Mouse (Mus musculus): ENCODE results near the gene Wnt5b. TPM values are rescaled to one million over a fixed set of nuclear protein-coding genes. Genes with fewer than 3 reads are reported as not detected.

The Wnt5b gene
- polyA plus RNA-seq, 1 experiment from 2014 or later, result 7.4 TPM

GRCm38 (mm10) chr6:119416643-119417042, 127.5 kb downstream of the Wnt5b start:
- DNase-seq (ENCODE audit: low spot score), result no peak
- Histone ChIP-seq H3K4me3 (ENCODE audit: low read depth, low read length) (no peak overlapping the region), H3K4me1 (replicated peaks; ENCODE audit: control insufficient read depth, insufficient read depth, low read length) (no peaks in the 10 kb centered on the region; the same call in 1 of the 2 replicates), H3K36me3 (ENCODE audit: control insufficient read depth, insufficient read depth, low read length) (no peaks in the 10 kb centered on the region), H3K27ac (ENCODE audit: low read depth) (no peak overlapping the region), H3K9me3 (ENCODE audit: control insufficient read depth, low read length) (no peaks in the 10 kb centered on the region), H3K9ac (ENCODE audit: low read length) (no peak overlapping the region), H3K4me2 (ENCODE audit: low read length) (no peak overlapping the region), H3K27me3 (replicated peaks; ENCODE audit: control insufficient read depth, insufficient read depth, low read length) (no peaks in the 10 kb centered on the region)
- 68% methylated on average over 6 of the region's 6 CpGs for WGBS
- ATAC-seq (replicated peaks; ENCODE audit: low FRiP score, low TSS enrichment, low read depth), result no peak

- H3K4me3 ChIP-seq (ENCODE audit: low read depth, low read length), result no peak overlapping the region
- DNase-seq (ENCODE audit: low spot score) (no peak), ATAC-seq (replicated peaks; ENCODE audit: low FRiP score, low TSS enrichment, low read depth) (no peak)
- H3K9me3 ChIP-seq (ENCODE audit: control insufficient read depth, low read length), result no peaks in the 10 kb centered on the region
- H3K27me3 ChIP-seq (replicated peaks; ENCODE audit: control insufficient read depth, insufficient read depth, low read length), result no peaks in the 10 kb centered on the region
- H3K27ac ChIP-seq (ENCODE audit: low read depth), result no peak overlapping the region
- H3K4me1 ChIP-seq (replicated peaks; ENCODE audit: control insufficient read depth, insufficient read depth, low read length), result no peaks in the 10 kb centered on the region; the same call in 1 of the 2 replicates
- 74% methylated on average over 15 of the region's 15 CpGs for WGBS
- no peaks in the 10 kb centered on the region for H3K36me3 ChIP-seq (ENCODE audit: control insufficient read depth, insufficient read depth, low read length)
- no peak overlapping the region for H3K9ac ChIP-seq (ENCODE audit: low read length)
- no peak overlapping the region for H3K4me2 ChIP-seq (ENCODE audit: low read length)
Observed at GRCm38 (mm10) chr6:119414262-119415043, 129.7 kb downstream of the Wnt5b start.

GRCm38 (mm10) chr6:119412588-119412987, 131.6 kb downstream of the Wnt5b start:
- H3K27me3 ChIP-seq (replicated peaks; ENCODE audit: control insufficient read depth, insufficient read depth, low read length), result no peaks in the 10 kb centered on the region
- ATAC-seq (replicated peaks; ENCODE audit: low FRiP score, low TSS enrichment, low read depth) (no peak), DNase-seq (ENCODE audit: low spot score) (no peak)
- H3K27ac ChIP-seq (ENCODE audit: low read depth), result no peak overlapping the region
- no peak overlapping the region for H3K4me2 ChIP-seq (ENCODE audit: low read length)
- no peaks in the 10 kb centered on the region for H3K9me3 ChIP-seq (ENCODE audit: control insufficient read depth, low read length)
- H3K4me1 ChIP-seq (replicated peaks; ENCODE audit: control insufficient read depth, insufficient read depth, low read length), result peaks cover 3% of the 10 kb centered on the region; the same call in 1 of the 2 replicates
- H3K9ac ChIP-seq (ENCODE audit: low read length), result no peak overlapping the region
- H3K36me3 ChIP-seq (ENCODE audit: control insufficient read depth, insufficient read depth, low read length), result no peaks in the 10 kb centered on the region
- 91% methylated on average over 4 of the region's 4 CpGs for WGBS
- H3K4me3 ChIP-seq (ENCODE audit: low read depth, low read length), result no peak overlapping the region

- Histone ChIP-seq H3K36me3 (ENCODE audit: control insufficient read depth, insufficient read depth, low read length) (no peaks in the 10 kb centered on the region), H3K9ac (ENCODE audit: low read length) (no peak overlapping the region), H3K9me3 (ENCODE audit: control insufficient read depth, low read length) (no peaks in the 10 kb centered on the region), H3K27ac (ENCODE audit: low read depth) (no peak overlapping the region), H3K4me1 (replicated peaks; ENCODE audit: control insufficient read depth, insufficient read depth, low read length) (0 out of 2 replicates have a peak, but pooled peaks cover 3% of the 10 kb centered on the region), H3K4me3 (ENCODE audit: low read depth, low read length) (no peak overlapping the region), H3K27me3 (replicated peaks; ENCODE audit: control insufficient read depth, insufficient read depth, low read length) (no peaks in the 10 kb centered on the region), H3K4me2 (ENCODE audit: low read length) (no peak overlapping the region)
- ATAC-seq (replicated peaks; ENCODE audit: low FRiP score, low TSS enrichment, low read depth) (no peak), DNase-seq (ENCODE audit: low spot score) (no peak)
- WGBS, result 88% methylated on average over 3 of the region's 3 CpGs
Observed at GRCm38 (mm10) chr6:119411511-119411910, 132.6 kb downstream of the Wnt5b start.

GRCm38 (mm10) chr6:119409766-119410165, 134.4 kb downstream of the Wnt5b start:
- 71% methylated on average over 1 of the region's 1 CpGs for whole genome bisulfite sequencing
- no peak for DNase-seq (ENCODE audit: low spot score)
- Histone ChIP-seq H3K4me2 (ENCODE audit: low read length) (no peak overlapping the region), H3K36me3 (ENCODE audit: control insufficient read depth, insufficient read depth, low read length) (no peaks in the 10 kb centered on the region), H3K9ac (ENCODE audit: low read length) (no peak overlapping the region), H3K27ac (ENCODE audit: low read depth) (no peak overlapping the region), H3K4me3 (ENCODE audit: low read depth, low read length) (no peak overlapping the region), H3K9me3 (ENCODE audit: control insufficient read depth, low read length) (no peaks in the 10 kb centered on the region), H3K27me3 (replicated peaks; ENCODE audit: control insufficient read depth, insufficient read depth, low read length) (no peaks in the 10 kb centered on the region), H3K4me1 (replicated peaks; ENCODE audit: control insufficient read depth, insufficient read depth, low read length) (0 out of 2 replicates have a peak, but pooled peaks cover 3% of the 10 kb centered on the region)
- 0 out of 2 replicates have a peak, but pooled peaks have one; percentile 32 for ATAC-seq (replicated peaks; ENCODE audit: low FRiP score, low TSS enrichment, low read depth)

GRCm38 (mm10) chr6:119408582-119408981, 135.6 kb downstream of the Wnt5b start:
- ATAC-seq (replicated peaks; ENCODE audit: low FRiP score, low TSS enrichment, low read depth) (no peak), DNase-seq (ENCODE audit: low spot score) (no peak)
- H3K9ac ChIP-seq (ENCODE audit: low read length), result no peak overlapping the region
- H3K27me3 ChIP-seq (replicated peaks; ENCODE audit: control insufficient read depth, insufficient read depth, low read length), result no peaks in the 10 kb centered on the region
- H3K27ac ChIP-seq (ENCODE audit: low read depth), result no peak overlapping the region
- H3K4me3 ChIP-seq (ENCODE audit: low read depth, low read length), result no peak overlapping the region
- H3K4me1 ChIP-seq (replicated peaks; ENCODE audit: control insufficient read depth, insufficient read depth, low read length), result 0 out of 2 replicates have a peak, but pooled peaks cover 3% of the 10 kb centered on the region
- H3K36me3 ChIP-seq (ENCODE audit: control insufficient read depth, insufficient read depth, low read length), result no peaks in the 10 kb centered on the region
- H3K9me3 ChIP-seq (ENCODE audit: control insufficient read depth, low read length), result no peaks in the 10 kb centered on the region
- WGBS, result 76% methylated on average over 9 of the region's 9 CpGs
- H3K4me2 ChIP-seq (ENCODE audit: low read length), result no peak overlapping the region

GRCm38 (mm10) chr6:119407818-119408217, 136.3 kb downstream of the Wnt5b start:
- WGBS, result 42% methylated on average over 6 of the region's 6 CpGs
- Histone ChIP-seq H3K27ac (ENCODE audit: low read depth) (no peak overlapping the region), H3K36me3 (ENCODE audit: control insufficient read depth, insufficient read depth, low read length) (no peaks in the 10 kb centered on the region), H3K4me2 (ENCODE audit: low read length) (no peak overlapping the region), H3K4me1 (replicated peaks; ENCODE audit: control insufficient read depth, insufficient read depth, low read length) (0 out of 2 replicates have a peak, but pooled peaks cover 3% of the 10 kb centered on the region), H3K9me3 (ENCODE audit: control insufficient read depth, low read length) (no peaks in the 10 kb centered on the region), H3K9ac (ENCODE audit: low read length) (no peak overlapping the region), H3K4me3 (ENCODE audit: low read depth, low read length) (no peak overlapping the region), H3K27me3 (replicated peaks; ENCODE audit: control insufficient read depth, insufficient read depth, low read length) (no peaks in the 10 kb centered on the region)
- no peak for DNase-seq (ENCODE audit: low spot score)
- no peak for ATAC-seq (replicated peaks; ENCODE audit: low FRiP score, low TSS enrichment, low read depth)

GRCm38 (mm10) chr6:119406528-119406927, 137.6 kb downstream of the Wnt5b start:
- Histone ChIP-seq H3K4me1 (replicated peaks; ENCODE audit: control insufficient read depth, insufficient read depth, low read length) (0 out of 2 replicates have a peak, but pooled peaks cover 3% of the 10 kb centered on the region), H3K9ac (ENCODE audit: low read length) (no peak overlapping the region), H3K4me3 (ENCODE audit: low read depth, low read length) (no peak overlapping the region), H3K27me3 (replicated peaks; ENCODE audit: control insufficient read depth, insufficient read depth, low read length) (no peaks in the 10 kb centered on the region), H3K9me3 (ENCODE audit: control insufficient read depth, low read length) (no peaks in the 10 kb centered on the region), H3K4me2 (ENCODE audit: low read length) (no peak overlapping the region), H3K36me3 (ENCODE audit: control insufficient read depth, insufficient read depth, low read length) (no peaks in the 10 kb centered on the region), H3K27ac (ENCODE audit: low read depth) (no peak overlapping the region)
- whole genome bisulfite sequencing, result 84% methylated on average over 8 of the region's 8 CpGs
- ATAC-seq (replicated peaks; ENCODE audit: low FRiP score, low TSS enrichment, low read depth) (no peak), DNase-seq (ENCODE audit: low spot score) (no peak)

GRCm38 (mm10) chr6:119405310-119405709, 138.8 kb downstream of the Wnt5b start:
- DNase-seq (ENCODE audit: low spot score) (no peak), ATAC-seq (replicated peaks; ENCODE audit: low FRiP score, low TSS enrichment, low read depth) (no peak)
- H3K9ac ChIP-seq (ENCODE audit: low read length), result no peak overlapping the region
- no peak overlapping the region for H3K4me3 ChIP-seq (ENCODE audit: low read depth, low read length)
- no peaks in the 10 kb centered on the region for H3K27me3 ChIP-seq (replicated peaks; ENCODE audit: control insufficient read depth, insufficient read depth, low read length)
- H3K27ac ChIP-seq (ENCODE audit: low read depth), result no peak overlapping the region
- H3K4me2 ChIP-seq (ENCODE audit: low read length), result no peak overlapping the region
- no peaks in the 10 kb centered on the region for H3K36me3 ChIP-seq (ENCODE audit: control insufficient read depth, insufficient read depth, low read length)
- H3K9me3 ChIP-seq (ENCODE audit: control insufficient read depth, low read length), result no peaks in the 10 kb centered on the region
- H3K4me1 ChIP-seq (replicated peaks; ENCODE audit: control insufficient read depth, insufficient read depth, low read length), result 0 out of 2 replicates have a peak, but pooled peaks cover 3% of the 10 kb centered on the region
- 29% methylated on average over 7 of the region's 7 CpGs for WGBS
